Mouse (Mus musculus) embryo, embryonic 11 days (tissue): Measurements from ENCODE around the gene Dnah9.

ENCODE experiments used
- DNase-seq: peaks from one replicate; pipeline ENCODE4 v3.0.0-alpha.2; 2015

The Dnah9 gene

GRCm38 (mm10) chr11:66167801-66168651, at the start of gene Dnah9:
Gene Dnah9, minus strand, starts transcription at chr11:66168551.
- DNase-seq = peak; percentile 90

- DNase-seq = peak; percentile 11
These were observed 20.4 kb upstream of the Dnah9 start for GRCm38 (mm10) chr11:66188627-66189287.

GRCm38 (mm10) chr11:66188146-66188545, 19.8 kb upstream of the Dnah9 start:
- no peak for DNase-seq

GRCm38 (mm10) chr11:66177781-66178180, 9.4 kb upstream of the Dnah9 start:
- DNase-seq = no peak

DNA sequence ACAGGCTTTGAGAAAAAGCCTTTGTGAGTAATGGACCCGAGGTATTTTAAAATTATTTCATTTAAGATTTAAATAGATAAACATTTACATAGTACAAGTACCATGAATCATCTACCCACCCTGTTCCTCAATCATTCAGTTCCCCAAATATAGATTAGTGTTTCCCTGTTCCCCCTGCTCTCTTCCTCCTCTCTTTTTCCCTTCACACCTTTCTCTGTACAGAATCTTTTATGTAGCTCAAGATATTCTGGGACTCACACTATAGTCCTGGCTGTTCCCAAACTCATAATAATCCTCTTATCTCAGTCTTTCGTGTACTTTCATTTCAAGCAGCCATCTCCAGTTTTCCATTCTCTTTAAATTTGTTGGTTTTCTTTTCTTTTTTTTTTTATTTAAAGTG, 4.3 kb downstream of the Dnah9 start:
- DNase-seq = no peak

GRCm38 (mm10) chr11:66140631-66141252, 27.6 kb downstream of the Dnah9 start:
- DNase-seq = no peak

- DNase-seq = no peak
These were observed 33.5 kb downstream of the Dnah9 start for GRCm38 (mm10) chr11:66134826-66135225.

GRCm38 (mm10) chr11:66126150-66126549, 42.2 kb downstream of the Dnah9 start:
- no peak for DNase-seq

DNA sequence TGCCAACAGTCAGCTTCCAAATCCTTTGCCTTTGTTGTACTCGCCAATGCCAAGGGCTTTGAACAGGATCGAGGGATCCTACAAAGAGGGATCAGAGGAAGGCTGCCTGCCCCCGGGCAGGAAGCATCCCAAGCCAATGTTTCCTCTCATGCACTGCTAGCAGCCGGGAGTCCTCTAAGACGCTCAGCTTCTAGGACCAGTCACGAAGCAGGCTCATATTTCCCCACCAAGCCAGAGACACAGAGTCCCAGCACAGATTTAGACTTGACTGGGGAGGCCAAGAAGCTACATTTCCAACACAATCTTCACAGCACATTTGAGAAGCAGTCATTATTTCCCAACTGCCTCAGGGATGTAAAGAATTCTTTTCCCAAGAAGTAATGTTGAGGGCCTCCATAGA, 43.9 kb downstream of the Dnah9 start:
- DNase-seq = no peak

DNA sequence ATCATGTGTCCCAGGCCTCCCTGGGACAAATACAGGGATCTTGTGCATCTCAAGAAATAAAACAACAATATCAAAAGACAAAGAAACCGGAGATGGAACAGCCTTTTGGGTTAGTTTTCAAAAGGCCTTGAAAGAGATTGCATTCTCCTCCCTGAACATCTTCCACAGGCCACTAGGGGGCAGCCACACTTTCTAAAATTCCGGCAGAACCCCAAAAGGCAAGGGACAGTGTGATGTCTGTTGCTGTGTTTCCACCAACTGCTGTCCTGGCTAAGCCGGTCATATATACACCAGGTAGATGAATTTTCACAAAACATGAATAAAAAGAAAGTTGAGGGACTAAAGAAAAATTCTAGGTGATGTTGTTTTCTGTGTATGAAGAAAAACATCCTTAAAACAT, 46.3 kb downstream of the Dnah9 start:
- peak; percentile 66 for DNase-seq

DNA sequence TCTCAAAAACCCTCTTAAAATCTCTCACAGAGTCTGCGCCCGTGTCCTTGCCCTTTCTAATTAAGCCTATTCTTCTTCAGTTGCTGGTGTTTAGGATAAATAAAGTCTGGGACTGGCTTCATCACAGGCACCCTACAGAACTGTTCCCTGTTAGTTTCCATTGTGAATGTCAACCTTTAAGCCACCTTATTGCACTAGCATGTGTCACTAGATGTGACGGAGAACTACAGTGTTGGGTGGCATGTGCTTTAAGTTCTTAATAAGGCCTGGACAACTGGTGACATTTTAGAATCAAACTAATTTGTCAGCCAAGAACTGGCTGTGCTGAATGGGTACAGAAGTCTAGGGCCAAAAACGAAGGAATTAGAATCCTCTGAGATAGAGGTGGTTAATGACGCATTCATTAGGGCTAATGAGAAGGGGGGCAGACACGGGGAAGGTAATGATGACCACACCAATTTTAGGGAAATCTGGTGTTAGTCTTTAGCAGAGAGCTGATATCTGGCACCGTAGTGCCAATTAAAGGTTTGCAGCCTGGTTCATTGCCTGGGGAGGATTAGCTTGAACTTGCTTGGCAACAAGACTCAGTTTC, 84.6 kb downstream of the Dnah9 start:
- DNase-seq = no peak

- no peak for DNase-seq
These were observed 95.4 kb downstream of the Dnah9 start for GRCm38 (mm10) chr11:66072921-66073320.

DNA sequence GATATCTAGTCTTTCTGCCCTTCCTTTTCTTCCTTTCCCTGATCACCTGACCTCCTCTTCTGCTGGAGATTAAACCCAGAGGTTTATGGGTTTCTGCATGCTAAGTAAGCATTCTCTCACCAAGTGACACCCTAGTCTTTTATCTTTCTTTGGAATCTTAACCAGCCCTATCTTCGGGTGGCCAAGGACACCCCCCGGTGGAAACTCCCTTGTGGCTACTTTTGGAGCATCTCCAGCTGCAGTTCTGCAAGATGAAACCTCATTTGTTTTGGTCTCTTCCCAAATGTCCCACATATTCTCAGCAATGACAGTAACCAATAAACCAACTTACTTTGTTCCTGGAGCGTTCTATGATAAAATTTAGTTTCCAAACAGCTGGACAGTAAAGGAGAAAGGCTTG, 109.4 kb downstream of the Dnah9 start:
- no peak for DNase-seq

- DNase-seq = no peak
These were observed 117.1 kb downstream of the Dnah9 start for GRCm38 (mm10) chr11:66051294-66051693.

DNA sequence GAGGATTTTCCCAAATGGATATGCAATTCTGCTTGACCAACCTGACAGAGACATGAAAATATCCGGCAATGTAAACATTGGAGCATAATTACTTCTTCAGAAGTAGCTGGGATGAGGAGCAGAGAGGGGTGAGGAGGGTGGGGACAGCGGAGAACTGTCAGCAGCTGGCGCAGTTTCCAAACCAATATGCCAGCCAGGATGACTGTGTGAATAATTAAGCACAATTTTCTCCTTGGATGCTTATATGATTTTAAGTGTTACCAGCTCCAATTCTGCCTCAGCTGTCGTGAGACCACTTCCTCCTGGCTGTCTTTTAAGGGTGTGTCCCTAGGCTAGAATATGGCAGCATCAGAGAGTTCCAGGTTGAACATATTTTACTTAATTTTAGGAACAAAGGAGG, 119.2 kb downstream of the Dnah9 start:
- DNase-seq = no peak

DNA sequence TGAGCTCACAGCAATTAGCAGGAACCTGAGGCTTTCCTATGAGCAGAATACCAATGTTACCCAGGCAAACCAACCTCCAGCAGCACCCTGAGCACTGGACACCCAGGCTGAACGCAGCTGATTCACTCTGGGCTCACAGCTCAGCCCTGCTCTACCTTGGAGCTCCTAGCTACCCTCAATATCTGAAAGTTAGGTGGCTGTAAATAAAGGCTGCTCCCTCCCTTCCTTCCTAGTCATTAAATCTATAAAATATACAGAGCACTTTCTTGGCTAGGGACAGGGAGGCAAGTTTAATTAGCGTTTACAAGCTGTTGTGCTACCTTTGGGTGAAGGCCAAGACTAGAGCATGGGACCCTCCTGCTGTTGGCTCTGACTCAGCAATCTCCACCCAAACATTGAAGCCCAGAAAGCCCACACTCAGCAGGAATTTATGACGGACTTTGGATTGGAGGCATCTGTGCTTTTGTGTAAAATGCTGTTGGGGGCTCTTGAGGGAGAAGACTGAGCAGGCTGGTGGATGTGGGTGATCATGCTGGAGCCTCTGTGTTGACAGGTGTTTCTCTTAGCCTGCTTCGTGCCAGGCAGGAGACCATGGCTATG, 121.7 kb downstream of the Dnah9 start:
- DNase-seq = no peak

DNA sequence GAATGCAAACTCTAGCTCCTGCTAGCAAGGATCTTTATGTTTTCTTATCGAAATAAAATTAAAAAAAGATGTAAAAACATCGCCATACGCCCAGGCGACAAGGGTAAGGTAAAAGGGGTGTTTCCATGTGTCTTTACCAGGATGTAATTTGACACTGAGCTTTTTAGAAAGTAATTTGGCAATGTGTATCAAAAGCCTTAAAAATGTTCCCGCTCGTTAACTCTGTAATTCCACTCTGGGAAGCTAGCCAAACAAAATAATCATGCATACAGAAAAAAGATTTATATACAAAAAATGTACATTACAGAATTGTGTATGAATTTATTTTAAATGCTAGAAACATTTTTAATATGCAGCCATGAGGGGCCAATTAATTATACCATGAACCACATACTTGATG, 124.7 kb downstream of the Dnah9 start:
- no peak for DNase-seq

DNA sequence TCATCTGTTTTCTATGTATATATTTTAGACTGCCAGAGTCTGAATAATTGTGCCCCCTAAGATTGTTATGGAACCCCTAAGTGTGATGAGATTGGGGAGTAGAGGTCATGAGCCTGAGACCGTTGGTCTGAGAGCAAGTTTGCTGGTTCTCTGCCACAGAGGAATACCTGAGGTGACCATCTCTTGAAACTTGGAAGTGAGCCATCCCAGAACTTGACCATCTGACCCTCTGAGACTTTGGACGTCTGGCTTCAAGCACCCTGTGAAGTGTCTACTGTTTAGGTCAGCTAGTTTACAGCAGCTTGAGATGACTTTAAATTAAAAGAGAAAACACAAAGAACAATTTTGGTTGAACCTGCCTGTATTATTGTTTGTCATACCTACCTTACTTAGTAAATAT, 125.8 kb downstream of the Dnah9 start:
- DNase-seq = no peak

DNA sequence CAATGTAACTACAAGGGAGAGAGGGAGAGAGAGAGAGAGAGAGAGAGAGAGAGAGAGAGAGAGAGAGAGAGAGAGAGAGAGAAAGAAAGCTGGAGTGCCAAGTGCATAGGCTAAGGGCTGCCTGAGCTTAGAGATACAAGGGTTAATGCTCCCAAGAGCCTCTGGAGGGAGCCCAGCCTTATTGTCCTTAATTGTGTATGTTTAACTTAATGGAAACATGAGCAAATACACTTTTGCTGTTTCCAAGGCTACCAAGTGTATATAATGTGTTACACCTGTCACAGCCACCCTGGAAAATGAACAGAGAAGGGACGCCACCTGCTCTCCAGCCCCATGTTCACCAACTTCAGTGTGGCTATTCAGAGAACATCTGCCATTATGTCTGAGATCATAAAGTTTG, 142.6 kb downstream of the Dnah9 start:
- DNase-seq = peak; percentile 5

DNA sequence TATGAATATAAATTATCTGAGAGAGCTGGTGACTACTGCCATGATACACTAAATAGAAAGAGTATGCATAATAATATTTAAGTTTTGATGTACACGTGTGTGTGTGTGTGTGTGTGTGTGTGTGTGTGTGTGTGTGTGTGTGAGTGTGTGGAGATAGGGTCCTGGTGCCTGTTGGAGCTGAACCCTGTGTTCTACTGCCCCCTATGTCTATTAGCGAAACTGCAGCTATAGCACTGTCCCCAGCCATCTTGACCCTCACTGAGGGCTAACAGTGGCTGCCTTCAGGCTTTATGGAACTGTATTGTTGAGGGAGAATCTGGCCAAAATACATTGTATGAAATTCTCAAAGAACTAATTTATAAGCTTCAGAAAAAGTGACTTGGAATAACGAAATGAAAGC, 192.5 kb downstream of the Dnah9 start:
- no peak for DNase-seq

- DNase-seq = no peak
These were observed 237.6 kb downstream of the Dnah9 start for GRCm38 (mm10) chr11:65930796-65931195.

DNA sequence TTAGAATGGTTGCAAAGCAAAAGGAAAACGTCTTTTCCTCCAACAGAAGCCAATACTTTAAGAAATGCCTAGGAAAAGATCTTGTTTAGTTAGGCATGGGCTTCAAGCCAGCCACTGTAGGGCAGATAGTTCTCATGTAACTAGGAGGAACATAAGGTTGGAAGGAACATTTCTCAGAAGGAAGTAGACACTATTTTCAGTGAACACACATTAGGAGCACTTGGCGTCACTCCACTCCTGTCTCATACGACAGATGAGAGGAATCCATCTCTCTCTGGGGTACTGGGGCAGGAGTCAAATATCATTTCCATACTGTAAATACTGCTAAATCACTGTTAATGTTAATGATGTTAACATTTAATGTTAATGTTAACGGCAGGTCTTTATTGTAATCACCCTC, 238.0 kb downstream of the Dnah9 start:
- DNase-seq = no peak

GRCm38 (mm10) chr11:65927962-65928361, 240.4 kb downstream of the Dnah9 start:
- DNase-seq = no peak
